Mouse (Mus musculus) liver, adult 2 months (tissue): ENCODE results near the gene Gpr152. TPM values are rescaled to one million over a fixed set of nuclear protein-coding genes. Genes with fewer than 3 reads are reported as not detected.

Experiments
- DNase-seq: peaks from one replicate; pipeline ENCODE4 v3.0.0-alpha.2; 2011; ENCODE audit warnings: low read depth, low spot score; ENCODE audit errors: extremely low read depth
- H3K27ac ChIP-seq: fragments of 200-500 bp; replicated peaks from 2 replicates; pipeline ENCODE4 v1.5.1; 2012; ENCODE audit warnings: low read depth, mild to moderate bottlenecking, control low read depth, inconsistent platforms, low read length; ENCODE audit not compliant: insufficient read depth
- H3K27me3 ChIP-seq: fragments of 200-500 bp; 2 replicates; pipeline ENCODE4 v1.6.1; 2012; ENCODE audit warnings: mild to moderate bottlenecking, moderate library complexity, low read length, inconsistent platforms; ENCODE audit not compliant: control insufficient read depth, insufficient read depth
- H3K36me3 ChIP-seq: fragments of 200-500 bp; 2 replicates; pipeline ENCODE4 v1.6.1; 2012; ENCODE audit warnings: low read length, inconsistent platforms; ENCODE audit not compliant: control insufficient read depth, insufficient read depth
- H3K4me1 ChIP-seq: fragments of 200-500 bp; 2 replicates; pipeline ENCODE4 v1.6.1; 2011; ENCODE audit warnings: low read length; ENCODE audit not compliant: control insufficient read depth, insufficient read depth
- H3K4me3 ChIP-seq: fragments of 200-500 bp; 2 replicates; pipeline ENCODE4 v1.5.1; 2011; ENCODE audit warnings: low read depth, mild to moderate bottlenecking, control low read depth, low read length, moderate library complexity; ENCODE audit not compliant: insufficient read depth
- H3K79me2 ChIP-seq: fragments of 200-500 bp; 2 replicates; pipeline ENCODE4 v1.6.1; 2012; ENCODE audit warnings: inconsistent platforms, mild to moderate bottlenecking, low read length, moderate library complexity; ENCODE audit not compliant: control insufficient read depth, insufficient read depth
- H3K9ac ChIP-seq: fragments of 200-500 bp; 2 replicates; pipeline ENCODE4 v1.6.1; 2012; ENCODE audit warnings: low read depth, mild to moderate bottlenecking, control low read depth, inconsistent platforms, low read length
- CTCF ChIP-seq: fragments of 200-500 bp; IDR thresholded peaks from 2 replicates; pipeline ENCODE4 v1.5.1; 2011; ENCODE audit warnings: low read depth, low read length, control low read depth
- POLR2A ChIP-seq: fragments of 200-500 bp; IDR thresholded peaks from 2 replicates; pipeline ENCODE4 v1.6.1; 2011; ENCODE audit warnings: low read length, control low read depth; ENCODE audit not compliant: insufficient read depth; ENCODE audit errors: extremely low read depth
- WGBS: fragments of 180-500 bp; shearing (Covaris S2); methylation state at CpG from one replicate; pipeline ENCODE4 v1.1.7; 2018; 5-methylcytosine and 5-hydroxymethylcytosine counted together
- polyA plus RNA-seq: library from polyadenylated mRNA; depleted of rRNA; stranded (reverse); fragments of >200 nt; gene quantifications from 2 replicates; pipeline ENCODE4 v1.2.3, GENCODE M21; 2012; rRNA removed
- total RNA-seq: library from RNA; depleted of rRNA; stranded (reverse); fragments of >200 nt; gene quantifications from 2 replicates; pipeline ENCODE4 v1.2.3, GENCODE M21; 2014; rRNA removed

Gpr152 gene
- total RNA-seq (not detected in 2 replicates), polyA plus RNA-seq (0.02 TPM in 2 replicates)

DNA sequence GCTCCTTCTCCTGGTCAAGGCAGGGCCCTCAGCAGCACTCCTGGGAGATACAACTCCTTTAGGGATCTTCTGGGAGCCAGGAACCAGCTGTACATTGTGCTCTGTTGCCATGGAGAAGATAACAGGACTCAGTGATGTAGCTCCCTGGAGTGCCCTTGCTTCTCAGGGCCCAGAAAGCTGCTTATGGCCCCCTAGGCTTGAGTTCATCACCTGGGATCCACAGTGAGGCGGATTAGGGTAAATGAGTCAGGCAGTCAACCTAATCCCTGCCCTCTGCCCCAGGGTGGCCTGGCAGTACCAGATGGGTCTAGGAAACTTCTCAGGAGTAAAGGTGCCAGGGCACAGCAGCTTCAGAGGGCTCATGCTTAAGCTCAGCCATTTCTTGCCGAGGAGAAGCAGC is at the start of gene Gpr152:
Gene Gpr152, plus strand, starts transcription at position 342 of the 400 bp plus-strand sequence.
- peaks cover 5% of the 10 kb centered on the region; the same call in 1 of the 2 replicates for H3K4me1 ChIP-seq
- WGBS = 91% methylated on average over 2 of the region's 2 CpGs
- H3K27ac ChIP-seq = no peak within 1 kb of the TSS
- DNase-seq = no peak
- H3K27me3 ChIP-seq = no peaks in the 10 kb centered on the region
- H3K79me2 ChIP-seq = no peaks in the 10 kb centered on the region
- no peak within 1 kb of the TSS for H3K4me3 ChIP-seq
- no peaks in the 10 kb centered on the region for H3K36me3 ChIP-seq
- TF ChIP-seq CTCF = no peak
- no peak for TF ChIP-seq POLR2A
- no peak within 1 kb of the TSS for H3K9ac ChIP-seq

DNA sequence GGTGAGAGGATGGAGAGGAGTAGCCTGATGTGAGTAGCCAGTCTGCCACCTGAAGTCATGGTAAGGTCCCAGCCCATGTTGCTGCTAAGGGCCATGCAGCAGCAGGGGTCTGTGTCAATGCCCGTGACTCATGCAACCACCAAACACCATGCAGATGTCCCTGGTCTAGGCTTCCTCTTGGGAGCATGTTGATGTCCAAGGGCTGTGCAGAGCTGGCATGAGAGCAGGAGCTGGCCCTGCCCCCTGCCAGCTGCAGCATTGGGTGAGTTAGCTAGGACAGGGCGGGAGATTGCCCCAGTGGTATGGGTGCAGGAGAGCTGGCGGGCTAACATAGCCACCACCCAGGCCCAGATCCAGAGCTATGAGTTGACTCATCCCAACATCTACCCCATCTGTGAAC is 49.1 kb upstream of the Gpr152 start:
- Histone ChIP-seq H3K4me1 (no peaks in the 10 kb centered on the region), H3K27me3 (no peaks in the 10 kb centered on the region), H3K36me3 (no peaks in the 10 kb centered on the region), H3K4me3 (no peak overlapping the region), H3K9ac (no peak overlapping the region), H3K27ac (no peak overlapping the region), H3K79me2 (no peaks in the 10 kb centered on the region)
- WGBS = 95% methylated on average over 3 of the region's 3 CpGs
- no peak for DNase-seq
- no peak for TF ChIP-seq POLR2A
- no peak for TF ChIP-seq CTCF

DNA sequence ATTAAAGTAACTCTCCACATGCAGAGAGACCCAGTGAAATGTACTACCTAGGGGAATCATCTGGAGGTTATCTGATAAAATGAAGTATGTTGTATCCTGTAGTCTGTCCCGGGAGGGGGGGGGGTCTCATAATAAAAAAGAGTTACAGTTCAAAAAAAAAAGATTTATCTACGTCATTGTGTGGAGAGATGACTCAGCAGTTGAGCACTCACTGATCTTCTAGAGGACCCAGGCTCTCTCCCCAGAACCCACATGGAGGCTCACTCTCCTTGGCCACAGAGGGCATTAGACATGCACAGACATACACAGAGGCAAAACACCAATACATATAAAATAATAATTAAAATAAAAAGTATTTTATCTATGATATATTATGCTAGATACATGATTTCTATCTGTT is 48.2 kb upstream of the Gpr152 start:
- Histone ChIP-seq H3K9ac (no peak overlapping the region), H3K4me3 (no peak overlapping the region), H3K79me2 (no peaks in the 10 kb centered on the region), H3K27ac (no peak overlapping the region), H3K27me3 (no peaks in the 10 kb centered on the region), H3K4me1 (peaks cover 3% of the 10 kb centered on the region; the same call in 1 of the 2 replicates), H3K36me3 (no peaks in the 10 kb centered on the region)
- TF ChIP-seq POLR2A (no peak), CTCF (no peak)
- DNase-seq = no peak
- 58% methylated on average over 2 of the region's 2 CpGs for WGBS

DNA sequence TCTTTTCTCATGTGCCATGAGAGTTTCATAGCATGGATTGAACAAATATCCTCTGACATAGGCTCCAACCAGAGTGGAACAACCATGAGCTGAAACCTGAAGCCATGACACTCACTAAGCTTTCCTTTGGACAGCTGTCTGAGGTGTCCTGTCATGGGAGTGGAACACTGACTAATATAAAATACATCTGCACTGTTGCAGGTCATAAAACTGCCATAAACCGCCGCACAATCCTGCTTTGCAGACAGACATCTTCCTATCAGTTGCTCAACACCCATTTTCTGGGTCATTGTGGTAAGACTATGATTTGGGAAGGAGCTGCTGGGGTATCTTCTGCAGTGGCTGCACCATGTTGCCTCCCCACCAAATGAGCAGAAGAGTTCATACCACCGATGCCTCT is 46.8 kb upstream of the Gpr152 start:
- no peak for TF ChIP-seq POLR2A
- TF ChIP-seq CTCF = no peak
- WGBS = 92% methylated on average over 3 of the region's 3 CpGs
- H3K36me3 ChIP-seq = no peaks in the 10 kb centered on the region
- peaks cover 5% of the 10 kb centered on the region; the same call in 1 of the 2 replicates for H3K4me1 ChIP-seq
- no peaks in the 10 kb centered on the region for H3K27me3 ChIP-seq
- no peak overlapping the region for H3K9ac ChIP-seq
- H3K27ac ChIP-seq = no peak overlapping the region
- no peak for DNase-seq
- no peak overlapping the region for H3K4me3 ChIP-seq
- H3K79me2 ChIP-seq = no peaks in the 10 kb centered on the region

DNA sequence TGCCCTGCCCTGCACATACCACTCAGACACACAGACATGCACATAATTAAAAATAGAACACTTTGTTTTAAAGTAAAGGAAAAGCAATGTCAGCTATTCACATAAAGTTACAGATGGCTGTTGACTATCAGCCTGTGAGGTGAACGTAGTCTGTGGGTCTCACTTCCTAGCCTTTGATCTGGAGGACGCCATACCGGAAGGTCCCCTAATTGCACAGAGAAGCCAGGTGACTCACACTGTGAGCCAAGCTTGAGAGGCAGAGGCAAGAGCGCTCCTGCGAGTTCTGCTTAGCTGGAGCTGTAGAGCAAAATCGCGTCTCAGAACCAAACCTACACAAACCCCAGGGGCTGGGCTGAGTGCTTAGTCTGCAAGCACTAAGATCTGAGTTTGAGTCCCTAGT is 45.8 kb upstream of the Gpr152 start:
- H3K27me3 ChIP-seq = no peaks in the 10 kb centered on the region
- no peak for DNase-seq
- peaks cover 15% of the 10 kb centered on the region; the same call in 1 of the 2 replicates for H3K4me1 ChIP-seq
- no peaks in the 10 kb centered on the region for H3K36me3 ChIP-seq
- no peak overlapping the region for H3K27ac ChIP-seq
- H3K79me2 ChIP-seq = no peaks in the 10 kb centered on the region
- no peak overlapping the region for H3K4me3 ChIP-seq
- no peak overlapping the region for H3K9ac ChIP-seq
- no peak for TF ChIP-seq POLR2A
- TF ChIP-seq CTCF = no peak
- WGBS = 88% methylated on average over 7 of the region's 7 CpGs

DNA sequence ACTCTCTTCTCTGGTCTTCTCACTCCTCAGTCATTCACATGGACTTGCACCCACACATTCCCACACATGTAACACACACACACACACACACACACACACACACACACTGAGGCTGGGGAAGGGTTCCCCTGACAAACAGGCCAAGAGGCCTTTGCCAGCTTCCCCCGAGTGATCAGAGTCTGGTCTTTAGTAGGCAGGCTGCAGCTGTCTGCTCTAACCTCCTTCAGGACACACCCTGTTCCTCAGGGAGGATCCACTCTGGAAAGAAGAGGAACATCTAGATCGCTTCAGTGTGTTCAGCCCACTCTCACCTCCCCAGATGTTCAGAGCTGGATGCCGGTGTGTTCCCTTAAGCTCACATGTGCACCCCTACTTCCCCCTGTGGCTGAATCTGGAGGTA is 45.2 kb upstream of the Gpr152 start:
- no peak for DNase-seq
- 92% methylated on average over 3 of the region's 3 CpGs for WGBS

More for the DNA sequence above, 45.2 kb upstream of the Gpr152 start:
- Histone ChIP-seq H3K36me3 (no peaks in the 10 kb centered on the region), H3K27ac (no peak overlapping the region), H3K79me2 (no peaks in the 10 kb centered on the region), H3K9ac (no peak overlapping the region), H3K4me1 (peaks cover 19% of the 10 kb centered on the region), H3K4me3 (no peak overlapping the region), H3K27me3 (no peaks in the 10 kb centered on the region)
- no peak for TF ChIP-seq CTCF
- no peak for TF ChIP-seq POLR2A
